In the genomic region with DNA sequence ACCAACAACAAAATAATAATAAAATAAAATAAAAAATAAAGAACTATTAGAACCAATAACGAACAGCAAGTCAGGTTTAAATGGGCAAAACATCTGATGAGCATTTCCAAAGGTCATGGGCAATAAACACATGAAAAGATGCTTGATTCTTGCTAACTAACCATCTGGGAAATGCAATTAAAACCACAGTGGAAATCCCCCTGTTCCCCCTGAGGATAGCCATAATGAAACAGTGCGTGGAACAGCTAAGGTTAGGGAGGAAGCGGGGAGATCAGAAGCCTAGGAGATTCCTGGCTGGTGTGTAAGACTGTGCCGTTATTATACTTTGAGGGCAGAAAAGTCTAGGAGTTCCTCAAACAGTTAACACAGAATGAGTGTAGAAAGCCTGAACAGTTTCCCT, we compare ENCODE assay signal across 29 mouse cellular contexts. TPM values are rescaled to one million over a fixed set of nuclear protein-coding genes. Genes with fewer than 3 reads are reported as not detected.
A peak's percentile ranks its signal among the peaks of the same experiment; 100 is the strongest.
DNase-seq lines count a peak whose midpoint lies in the region; ATAC-seq and TF ChIP-seq lines count a peak whose summit lies in the region.
"Had no signal": no experiment of that assay in that cellular context is flagged by ENCODE, and none has a peak within 500 bp of the region (broad histone marks: within the 10 kb centered on the region; RNA-seq: fewer than 3 reads in every experiment).

No protein-coding gene starts in this region.

- H3K36me3 ChIP-seq in CH12.LX (replicated peaks in 1 of 2; ENCODE audit: control insufficient read depth in 1 of 2, insufficient read depth in 1 of 2, low read length in 1 of 2) (no peaks in the 10 kb centered on the region), myocyte (ENCODE audit: control insufficient read depth, insufficient read depth) (no peaks in the 10 kb centered on the region)
- H3K36me3 ChIP-seq in forebrain, embryonic 12.5 days (replicated peaks) = no peaks in the 10 kb centered on the region
- H3K36me3 ChIP-seq: embryonic facial prominence, embryonic 15.5 days; G1E; heart, embryonic 12.5 days; heart, embryonic 15.5 days; hindbrain, embryonic 12.5 days; hindbrain, embryonic 15.5 days had no signal

- no peak for TF ChIP-seq POLR2A in CH12.LX (IDR thresholded peaks at IDR 0.05; ENCODE audit: low read depth, low read length)
- no peak for TF ChIP-seq POLR2A in myocyte (IDR thresholded peaks at IDR 0.05; ENCODE audit: insufficient read length, low read depth)

- ATAC-seq in Patski = no peak
- ATAC-seq in granulocyte monocyte progenitor cell, adult 5-6 weeks (replicated peaks; ENCODE audit: poor library complexity, severe bottlenecking) = no peak
- ATAC-seq in forebrain, embryonic 12.5 days (ENCODE audit: low FRiP score) = no peak
- ATAC-seq: forebrain, embryonic 13.5 days; forebrain, embryonic 16.5 days; intestine, postnatal 0 days had no signal

- in situ Hi-C loops in CH12.LX (cut with MboI; ENCODE audit: low pct_ligation_motif_present, low pct_unique_long_range_greater_than_20kb, low sequenced_read_pairs) = no loop called here
- in situ Hi-C loops in Patski (cut with MboI; ENCODE audit: low pct_unique_long_range_greater_than_20kb) = loop anchor here (5.0 to 25.0 kb wide), 2 partner anchors 320 to 455 kb away; no protein-coding TSS in a partner anchor

- CTCF ChIA-PET in Patski (lab: Charles Lee) = no interaction called here

- peak; percentile 85 for TF ChIP-seq EP300 in CH12.LX (IDR thresholded peaks at IDR 0.05; ENCODE audit: low read length)

- DNase-seq in 3T3-L1 (ENCODE audit: low read depth, low spot score) = peak; percentile 44
- DNase-seq in CH12.LX (ENCODE audit: extremely low read depth) = peak; percentile 85
- peak; percentile 39 for DNase-seq in Patski (ENCODE audit: low read depth, low spot score)
- DNase-seq in spleen, postnatal 14 days (ENCODE audit: low spot score in 2 of 2) = no peak
- DNase-seq: adrenal gland, postnatal 10 days; cerebellum, adult 11 months; cerebellum, adult 2 months; cerebellum, adult 9-11 months; cerebellum, postnatal 25 days; embryo, embryonic 11 days; gastrocnemius, adult 2 months; gastrocnemius, postnatal 14 days; heart, adult 18-20 months; heart, postnatal 10 days; heart, postnatal 4 days; kidney, adult 2 months had no signal

- H3K4me1 ChIP-seq in CH12.LX (ENCODE audit: control insufficient read depth in 1 of 2, insufficient read depth in 2 of 2) = peaks cover 23 to 72% of the 10 kb centered on the region in 2 experiments
- H3K4me1 ChIP-seq in forebrain, embryonic 12.5 days = peaks cover 5% of the 10 kb centered on the region; the same call in 1 of the 2 replicates
- H3K4me1 ChIP-seq: hindbrain, embryonic 15.5 days had no signal

- peak overlapping the region; percentile 68 for H3K27ac ChIP-seq in CH12.LX (ENCODE audit: insufficient read depth, low read depth)
- H3K27ac ChIP-seq in forebrain, embryonic 12.5 days = no peak overlapping the region
- H3K27ac ChIP-seq: embryonic facial prominence, embryonic 15.5 days; forebrain, embryonic 13.5 days; gastrocnemius, adult 2 months; heart, embryonic 15.5 days; hindbrain, embryonic 12.5 days; hindbrain, embryonic 15.5 days had no signal

- H3K79me2 ChIP-seq in CH12.LX (replicated peaks; ENCODE audit: control insufficient read depth, extremely low read depth, insufficient read depth, poor library complexity, severe bottlenecking) = no peaks in the 10 kb centered on the region
- no peaks in the 10 kb centered on the region for H3K79me2 ChIP-seq in myocyte (ENCODE audit: control insufficient read depth, insufficient read depth)

- POLR2A ChIA-PET in Patski (lab: Charles Lee) = no interaction called here

- H3K4me2 ChIP-seq in CH12.LX (ENCODE audit: insufficient read depth, low read depth, poor library complexity, severe bottlenecking) = peak overlapping the region; percentile 44
- H3K4me2 ChIP-seq in myocyte (ENCODE audit: low read depth) = peak overlapping the region; percentile 7
- H3K4me2 ChIP-seq in forebrain, embryonic 12.5 days = no peak overlapping the region
- H3K4me2 ChIP-seq: embryonic facial prominence, embryonic 15.5 days; forebrain, embryonic 13.5 days; heart, embryonic 12.5 days; heart, embryonic 15.5 days; hindbrain, embryonic 12.5 days; hindbrain, embryonic 15.5 days had no signal

- H3ac ChIP-seq in myocyte (ENCODE audit: control insufficient read depth, insufficient read length) = no peak overlapping the region

- no peak for TF ChIP-seq RAD21 in CH12.LX (IDR thresholded peaks at IDR 0.05; ENCODE audit: low read depth, low read length)

- H3K9ac ChIP-seq in CH12.LX (ENCODE audit: insufficient read depth, low read depth) = no peak overlapping the region
- no peak overlapping the region for H3K9ac ChIP-seq in forebrain, embryonic 12.5 days
- H3K9ac ChIP-seq: embryonic facial prominence, embryonic 15.5 days; forebrain, embryonic 13.5 days; heart, embryonic 12.5 days; heart, embryonic 15.5 days; hindbrain, embryonic 12.5 days; hindbrain, embryonic 15.5 days had no signal

- H3K4me3 ChIP-seq in CH12.LX (replicated peaks in 1 of 3; ENCODE audit: low read depth in 2 of 3, low read length in 2 of 3, poor library complexity in 1 of 3) (no peak overlapping the region), myocyte (no peak overlapping the region)
- no peak overlapping the region for H3K4me3 ChIP-seq in forebrain, embryonic 12.5 days (replicated peaks)
- H3K4me3 ChIP-seq: embryonic facial prominence, embryonic 15.5 days; erythroblast, embryonic 14.5 days; forebrain, embryonic 13.5 days; gastrocnemius, adult 2 months; heart, embryonic 12.5 days; heart, embryonic 15.5 days; hindbrain, embryonic 12.5 days; hindbrain, embryonic 15.5 days had no signal

- TF ChIP-seq CTCF in CH12.LX (conservative IDR thresholded peaks at IDR 0.05 in 1 of 2, IDR thresholded peaks at IDR 0.05 in 1 of 2; ENCODE audit: low read depth in 2 of 2, low read length in 2 of 2) = no peak
- TF ChIP-seq CTCF in Patski (IDR thresholded peaks at IDR 0.05) = no peak

- no peaks in the 10 kb centered on the region for H3K27me3 ChIP-seq in CH12.LX (replicated peaks)
- H3K27me3 ChIP-seq in Patski = no peaks in the 10 kb centered on the region
- no peaks in the 10 kb centered on the region for H3K27me3 ChIP-seq in myocyte (ENCODE audit: control insufficient read depth, insufficient read depth, insufficient read length)
- 0 out of 2 replicates have a peak, but pooled peaks cover 3% of the 10 kb centered on the region for H3K27me3 ChIP-seq in forebrain, embryonic 12.5 days
- H3K27me3 ChIP-seq: embryonic facial prominence, embryonic 15.5 days; forebrain, embryonic 13.5 days; heart, embryonic 12.5 days; heart, embryonic 15.5 days; hindbrain, embryonic 15.5 days had no signal

- dilution Hi-C loops in CH12.LX (cut with MboI; ENCODE audit: extremely low pct_ligation_motif_present, extremely low pct_unique_long_range_greater_than_20kb, low sequenced_read_pairs) = no loop called here

- peaks cover 5% of the 10 kb centered on the region for H3K9me3 ChIP-seq in CH12.LX (replicated peaks; ENCODE audit: low read length)
- H3K9me3 ChIP-seq in forebrain, embryonic 12.5 days = no peaks in the 10 kb centered on the region
- H3K9me3 ChIP-seq: embryonic facial prominence, embryonic 15.5 days; forebrain, embryonic 13.5 days; G1E; heart, embryonic 12.5 days; heart, embryonic 15.5 days; hindbrain, embryonic 12.5 days; hindbrain, embryonic 15.5 days had no signal

- WGBS in forebrain, embryonic 12.5 days = 60% methylated on average over 4 of the region's 4 CpGs

TF ChIP-seq in CH12.LX, 34 proteins besides CTCF, POLR2A, EP300 and RAD21 (continues in another document):
- TF ChIP-seq MXI1 (IDR thresholded peaks at IDR 0.05; ENCODE audit: low read depth, low read length) = no peak
- TF ChIP-seq KAT2A (IDR thresholded peaks at IDR 0.05; ENCODE audit: insufficient replicate concordance, low read length) = no peak
- 0 out of 2 replicates have a peak, but pooled peaks have one; percentile 34 for TF ChIP-seq MAFK (IDR thresholded peaks at IDR 0.05; ENCODE audit: insufficient replicate concordance, low read length)
- no peak for TF ChIP-seq ZMIZ1 (IDR thresholded peaks at IDR 0.05; ENCODE audit: low read depth, low read length)
- no peak for TF ChIP-seq POLR2AphosphoS2 (IDR thresholded peaks at IDR 0.05; ENCODE audit: low read depth, low read length)
- TF ChIP-seq PAX5 (IDR thresholded peaks at IDR 0.05; ENCODE audit: low read length) = no peak
- TF ChIP-seq MAX (IDR thresholded peaks at IDR 0.05; ENCODE audit: low read length) = no peak
- TF ChIP-seq NELFE (IDR thresholded peaks at IDR 0.05; ENCODE audit: low read depth, low read length) = no peak

TF ChIP-seq in myocyte, 11 proteins besides CTCF, POLR2A, EP300 and RAD21:
- TF ChIP-seq SRF (IDR thresholded peaks at IDR 0.05; ENCODE audit: control insufficient read depth, insufficient read length, low read depth) (no peak), POLR2AphosphoS2 (IDR thresholded peaks at IDR 0.05; ENCODE audit: insufficient read length, low read depth) (no peak), USF1 (IDR thresholded peaks at IDR 0.05; ENCODE audit: low read depth) (no peak), TCF3 (IDR thresholded peaks at IDR 0.05; ENCODE audit: insufficient read length, low read depth) (no peak), MAX (IDR thresholded peaks at IDR 0.05; ENCODE audit: low read depth) (no peak), E2F4 (IDR thresholded peaks at IDR 0.05; ENCODE audit: insufficient read depth) (no peak), CEBPB (IDR thresholded peaks at IDR 0.05; ENCODE audit: insufficient read depth, poor library complexity, severe bottlenecking) (no peak)
TF ChIP-seq in myocyte: peak in this region for 0.

RNA-seq across cellular contexts. Expression of a gene that starts 35.4 kb away (rescaled TPM):
- total RNA-seq in CH12.LX (2012; rRNA removed) (25.5 and 26.1 TPM in 2 replicates), CH12.LX (2014; rRNA removed) (23.8 and 25.9 TPM in 2 replicates)
- polyA plus RNA-seq in CH12.LX (2012; ENCODE audit: insufficient read length, low read depth) (37.5 and 38.2 TPM in 2 replicates), Patski (2021) (14.0 TPM), myocyte (2012; fragmentation: generic; extraction: Trizol) (5.7 TPM)
- total RNA-seq in granulocyte monocyte progenitor cell, adult 5-6 weeks (2014; fragmentation: Nextera tagmentation) = 43.5 and 60.4 TPM in 2 replicates
- total RNA-seq in granulocyte monocyte progenitor cell, adult 5-6 weeks (2017) = 33.8 and 45.6 TPM in 2 replicates
- polyA plus RNA-seq in forebrain, embryonic 12.5 days (2016; fragmentation: Nextera tagmentation; extraction: Ambion mirVana) = 34.0 and 37.5 TPM in 2 replicates

RNA-seq across cellular contexts. Expression of a gene that starts 44.6 kb away (rescaled TPM):
- total RNA-seq in CH12.LX (2012; rRNA removed) (1.5 and 1.7 TPM in 2 replicates), CH12.LX (2014; rRNA removed) (0.54 and 0.87 TPM in 2 replicates)
- polyA plus RNA-seq in CH12.LX (2012; ENCODE audit: insufficient read length, low read depth) (1.4 and 1.9 TPM in 2 replicates), Patski (2021) (6.6 TPM), myocyte (2012; fragmentation: generic; extraction: Trizol) (20.8 TPM)
- total RNA-seq in granulocyte monocyte progenitor cell, adult 5-6 weeks (2014; fragmentation: Nextera tagmentation) = 8.7 and 15.1 TPM in 2 replicates
- 6.2 and 7.8 TPM in 2 replicates for total RNA-seq in granulocyte monocyte progenitor cell, adult 5-6 weeks (2017)
- polyA plus RNA-seq in forebrain, embryonic 12.5 days (2016; fragmentation: Nextera tagmentation; extraction: Ambion mirVana) = 0.12 and 0.15 TPM in 2 replicates
- polyA plus RNA-seq: forebrain, embryonic 13.5 days; forebrain, embryonic 16.5 days; G1E had no signal

Comparison
In these comparisons a context has a peak if more than half of its experiments do, and no peak if none do; other contexts are left out.
1. DNase-seq: peak in 3T3-L1 (single experiment), CH12.LX (single experiment) and Patski (single experiment); none in spleen, postnatal 14 days (0 of 2).